Mouse (Mus musculus) yolk sac, embryonic 10.5 days (tissue): Measurements from ENCODE around the gene Glg1.
A peak's percentile ranks its signal among the peaks of the same experiment; 100 is the strongest.

Experiments used
- DNase-seq: peaks from one replicate; pipeline ENCODE4 v3.0.0-alpha.2; 2017; ENCODE audit warnings: low spot score

Glg1 gene

DNA sequence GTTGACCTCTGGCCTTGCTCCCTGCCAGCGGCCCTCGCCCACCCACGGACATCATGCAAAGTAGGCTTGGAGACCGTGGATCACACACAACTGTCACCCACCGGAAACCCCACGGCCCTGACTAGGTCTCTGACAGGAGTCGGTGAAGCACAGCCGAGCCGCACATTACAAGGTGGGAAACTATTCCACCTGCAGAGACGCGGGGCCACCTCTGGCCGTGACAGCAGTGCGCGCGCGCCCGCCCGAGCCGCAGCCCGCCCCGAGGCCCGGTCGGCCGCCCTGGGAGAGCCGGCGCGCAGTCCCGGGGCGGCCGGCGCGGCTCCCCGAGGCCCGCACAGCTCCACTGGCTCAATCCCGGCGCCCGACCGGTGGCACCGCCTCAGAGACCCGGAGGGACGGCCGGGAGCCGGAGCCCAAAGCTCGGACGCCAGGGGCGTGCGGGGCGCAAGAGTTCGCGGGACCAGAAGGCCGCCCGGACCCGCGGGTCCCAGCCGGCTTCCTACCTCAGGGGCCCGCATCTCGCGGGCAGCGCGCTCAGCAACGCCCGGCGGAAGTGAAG lies 114.0 kb downstream of the Glg1 start:
- DNase-seq = peak; percentile 26

GRCm38 (mm10) chr8:111142521-111142920 lies 116.5 kb downstream of the Glg1 start:
- no peak for DNase-seq

GRCm38 (mm10) chr8:111130756-111131155 lies 128.3 kb downstream of the Glg1 start:
- DNase-seq = no peak

DNA sequence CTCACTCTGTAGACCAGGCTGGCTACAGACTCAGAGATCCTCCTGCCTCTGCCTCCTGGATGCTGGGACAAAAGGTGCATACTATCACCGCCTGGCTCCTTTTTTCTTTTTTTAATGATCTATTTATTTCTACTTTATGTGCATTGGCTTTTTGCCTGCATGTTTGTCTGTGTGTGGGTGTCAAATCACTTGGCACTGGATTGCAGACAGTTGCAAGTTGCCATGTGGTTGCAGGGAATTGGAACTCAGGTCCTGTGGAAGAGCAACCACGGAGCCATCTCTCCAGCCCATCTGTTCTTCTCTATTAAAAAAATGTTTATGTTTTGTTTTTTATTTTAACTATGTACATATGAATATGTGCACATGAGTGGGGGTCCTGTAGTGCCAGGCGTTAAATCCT lies 139.5 kb downstream of the Glg1 start:
- no peak for DNase-seq

GRCm38 (mm10) chr8:111114891-111115290 lies 144.1 kb downstream of the Glg1 start:
- DNase-seq = no peak
